Mouse (Mus musculus): ENCODE results near the gene Ints13.

Ints13 gene

DNA sequence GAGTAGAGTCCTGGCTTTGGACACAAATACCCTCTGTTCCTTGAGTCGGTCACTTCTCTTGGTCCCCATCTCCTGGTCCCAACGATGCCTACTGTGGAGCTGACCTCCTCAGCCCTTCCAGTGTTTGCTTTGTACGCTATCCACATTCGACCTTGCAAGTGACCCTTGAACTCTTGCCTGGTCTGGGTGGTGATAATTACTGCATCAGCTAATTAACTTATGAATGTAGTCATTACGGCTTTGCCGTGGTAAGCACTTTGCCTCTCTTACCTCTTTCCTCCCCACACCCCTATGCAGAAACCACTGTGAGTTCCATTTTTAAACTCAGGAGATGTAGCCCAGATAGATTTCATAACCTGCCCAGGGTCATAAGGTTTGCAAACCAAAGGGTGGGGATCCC is 77.4 kb downstream of the Ints13 start:
- DNase-seq (ENCODE audit: low spot score in 2 of 2), result no peak
